Mouse (Mus musculus): ENCODE measurements at regions not wholly inside any gene's neighbourhood (a gene's known extent, or its start where the extent isn't known, plus 50 kb on each side); places are given as distances from the start of the nearest gene placed in this dataset.

DNA sequence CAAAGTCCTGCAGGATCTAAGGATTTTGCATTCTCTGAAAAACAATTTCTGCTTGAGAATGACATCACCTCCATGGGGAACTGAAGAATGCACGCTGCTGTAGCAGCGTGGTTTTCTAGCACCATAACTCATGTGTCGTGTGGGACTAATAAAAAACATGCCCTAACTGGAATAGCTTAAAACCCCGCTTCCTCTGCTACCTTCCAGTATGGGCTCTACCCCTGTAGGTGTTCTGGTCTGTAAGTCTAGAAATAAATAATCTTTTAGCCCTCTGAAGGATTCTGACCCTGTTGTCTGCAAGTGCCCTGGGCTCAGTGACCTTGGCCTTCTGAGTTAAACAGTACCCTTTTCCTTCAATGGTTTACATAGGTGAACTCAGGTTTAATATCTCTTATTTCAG is 282.8 kb downstream of the Stim2 start:
- TF ChIP-seq POLR2A (IDR thresholded peaks at IDR 0.05; ENCODE audit: borderline replicate concordance, extremely low read depth, low read depth, low read length): no peak
- TF ChIP-seq CTCF (IDR thresholded peaks at IDR 0.05; ENCODE audit: insufficient read depth, low read length): no peak
